ENCODE assay signal across 8 mouse cellular contexts in the genomic region with DNA sequence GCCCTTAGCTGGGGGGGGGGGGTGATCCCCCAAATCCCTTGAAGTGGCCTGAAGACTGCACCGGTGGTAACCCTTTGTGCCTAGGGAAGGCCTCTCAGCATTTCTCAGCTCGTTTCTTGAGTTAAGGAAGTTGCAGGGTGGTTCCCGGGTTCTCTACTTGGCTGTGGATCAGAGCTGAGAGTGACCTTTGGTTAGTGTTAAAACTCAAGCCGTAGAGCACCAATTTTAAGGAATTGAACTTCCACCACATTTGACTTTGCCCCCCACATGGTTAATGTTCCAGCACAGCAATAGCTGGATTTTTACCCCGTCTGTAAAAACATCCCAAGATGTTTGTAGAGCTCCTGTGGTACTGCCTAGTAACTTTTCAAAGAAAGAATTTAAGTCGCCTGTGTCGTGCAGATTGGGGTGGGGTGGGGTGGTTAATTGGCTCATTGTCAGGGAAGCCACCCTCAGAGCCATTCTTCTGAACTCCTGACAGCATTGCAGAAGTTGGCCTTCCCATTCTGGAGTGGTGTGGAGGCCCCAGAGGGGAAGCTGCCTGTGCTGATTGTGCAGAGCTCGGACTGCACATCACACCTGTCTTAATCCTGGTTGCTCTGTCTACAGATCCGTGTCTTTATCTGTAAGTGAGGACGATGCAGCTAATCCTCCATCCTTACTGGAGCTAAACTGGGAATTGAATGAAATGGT. TPM values are rescaled to one million over a fixed set of nuclear protein-coding genes. Genes with fewer than 3 reads are reported as not detected.
DNase-seq lines count a peak whose midpoint lies in the region; ATAC-seq lines count a peak whose summit lies in the region.

No protein-coding gene starts in this region.

- H3K4me1 ChIP-seq in erythroblast, embryonic 14.5 days (ENCODE audit: control insufficient read depth): peaks cover 50% of the 10 kb centered on the region
- H3K4me1 ChIP-seq in embryonic facial prominence, embryonic 12.5 days: peaks cover 20% of the 10 kb centered on the region
- H3K4me1 ChIP-seq in midbrain, embryonic 11.5 days (ENCODE audit: control insufficient read depth, insufficient read depth, low read length): peaks cover 11% of the 10 kb centered on the region

- peak overlapping the region; percentile 88 for H3K4me3 ChIP-seq in erythroblast, embryonic 14.5 days (replicated peaks)
- H3K4me3 ChIP-seq in embryonic facial prominence, embryonic 12.5 days: peak overlapping the region; percentile 87
- peak overlapping the region; percentile 81 for H3K4me3 ChIP-seq in midbrain, embryonic 11.5 days (ENCODE audit: low read depth, low read length)

- peak; percentile 69 for DNase-seq in kidney, adult 18-20 months
- DNase-seq in midbrain, embryonic 11.5 days (ENCODE audit: low spot score, missing footprints): no peak
- DNase-seq in gastrocnemius, postnatal 10 days: no peak
- no peak for DNase-seq in c-Kit-positive CD71-positive TER-119-positive erythroid progenitor cells, embryonic 14.5 days (ENCODE audit: low spot score)
- no peak for DNase-seq in cerebellum, adult 8-10 months

- no peak for ATAC-seq in erythroblast, adult 5-6 weeks (replicated peaks; ENCODE audit: low FRiP score, poor library complexity, severe bottlenecking)
- ATAC-seq in embryonic facial prominence, embryonic 12.5 days (ENCODE audit: insufficient number of reproducible peaks, insufficient read depth, low FRiP score, low TSS enrichment): no peak
- no peak for ATAC-seq in midbrain, embryonic 11.5 days (ENCODE audit: low FRiP score)

- no peak overlapping the region for H3K27ac ChIP-seq in embryonic facial prominence, embryonic 12.5 days
- H3K27ac ChIP-seq in midbrain, embryonic 11.5 days (ENCODE audit: low read depth, low read length): no peak overlapping the region

- peak overlapping the region; percentile 86 for H3K9ac ChIP-seq in embryonic facial prominence, embryonic 12.5 days
- H3K9ac ChIP-seq in midbrain, embryonic 11.5 days (ENCODE audit: low read length): peak overlapping the region; percentile 80; the same call in 1 of the 2 replicates

- H3K4me2 ChIP-seq in embryonic facial prominence, embryonic 12.5 days (replicated peaks): peak overlapping the region; percentile 95
- peak overlapping the region; percentile 73 for H3K4me2 ChIP-seq in midbrain, embryonic 11.5 days

- H3K27me3 ChIP-seq in erythroblast, embryonic 14.5 days (ENCODE audit: control insufficient read depth): no peaks in the 10 kb centered on the region
- H3K27me3 ChIP-seq in embryonic facial prominence, embryonic 12.5 days: no peaks in the 10 kb centered on the region
- H3K27me3 ChIP-seq in midbrain, embryonic 11.5 days (ENCODE audit: control insufficient read depth, insufficient read depth, low read length): no peaks in the 10 kb centered on the region

- H3K36me3 ChIP-seq in erythroblast, embryonic 14.5 days (ENCODE audit: control insufficient read depth): peaks cover 15% of the 10 kb centered on the region
- H3K36me3 ChIP-seq in embryonic facial prominence, embryonic 12.5 days: peaks cover 25% of the 10 kb centered on the region
- H3K36me3 ChIP-seq in midbrain, embryonic 11.5 days (ENCODE audit: control insufficient read depth, insufficient read depth, low read length): no peaks in the 10 kb centered on the region

- WGBS in embryonic facial prominence, embryonic 12.5 days: 72% methylated on average over 10 of the region's 10 CpGs
- WGBS in midbrain, embryonic 11.5 days: 62% methylated on average over 10 of the region's 10 CpGs

- no peaks in the 10 kb centered on the region for H3K9me3 ChIP-seq in erythroblast, embryonic 14.5 days (ENCODE audit: control insufficient read depth, low read length)
- H3K9me3 ChIP-seq in embryonic facial prominence, embryonic 12.5 days: no peaks in the 10 kb centered on the region
- no peaks in the 10 kb centered on the region for H3K9me3 ChIP-seq in midbrain, embryonic 11.5 days (ENCODE audit: control insufficient read depth, low read length)

RNA-seq across cellular contexts. Expression of a gene that starts 1.5 kb away (rescaled TPM):
- polyA plus RNA-seq in erythroblast, embryonic 14.5 days (2012): 0.72 and 0.83 TPM in 2 replicates
- total RNA-seq in erythroblast, adult 5-6 weeks (2015; ENCODE audit: low replicate concordance): 20.0 and 20.3 TPM in 2 replicates
- total RNA-seq in erythroblast, adult 5-6 weeks (2017; ENCODE audit: low replicate concordance): 8.6 and 9.9 TPM in 2 replicates
- polyA plus RNA-seq in embryonic facial prominence, embryonic 12.5 days (2016; fragmentation: Nextera tagmentation; extraction: Ambion mirVana): 10.7 and 11.0 TPM in 2 replicates
- polyA plus RNA-seq in midbrain, embryonic 11.5 days (2014; fragmentation: Nextera tagmentation; extraction: Ambion mirVana): 12.1 and 13.3 TPM in 2 replicates
- total RNA-seq in gastrocnemius, postnatal 10 days (2021): 10 to 100 TPM; 14.0 to 18.0 TPM

RNA-seq across cellular contexts. Expression of a gene that starts 10.7 kb away (rescaled TPM):
- 1.7 and 2.4 TPM in 2 replicates for polyA plus RNA-seq in erythroblast, embryonic 14.5 days (2012)
- total RNA-seq in erythroblast, adult 5-6 weeks (2015; ENCODE audit: low replicate concordance): 10.2 and 10.4 TPM in 2 replicates
- 12.8 and 17.0 TPM in 2 replicates for total RNA-seq in erythroblast, adult 5-6 weeks (2017; ENCODE audit: low replicate concordance)
- 11.6 and 12.2 TPM in 2 replicates for polyA plus RNA-seq in embryonic facial prominence, embryonic 12.5 days (2016; fragmentation: Nextera tagmentation; extraction: Ambion mirVana)
- 5.1 and 6.0 TPM in 2 replicates for polyA plus RNA-seq in midbrain, embryonic 11.5 days (2014; fragmentation: Nextera tagmentation; extraction: Ambion mirVana)
- 10 to 100 TPM; 18.9 to 21.7 TPM for total RNA-seq in gastrocnemius, postnatal 10 days (2021)

RNA-seq across cellular contexts. Expression of a gene that starts 36.2 kb away (rescaled TPM):
- polyA plus RNA-seq in erythroblast, embryonic 14.5 days (2012): 0.45 and 0.55 TPM in 2 replicates
- 2.7 TPM in 1 of 2 replicates, not detected in the other for total RNA-seq in erythroblast, adult 5-6 weeks (2015; ENCODE audit: low replicate concordance)
- total RNA-seq in erythroblast, adult 5-6 weeks (2017; ENCODE audit: low replicate concordance): 2.2 and 3.0 TPM in 2 replicates
- polyA plus RNA-seq in embryonic facial prominence, embryonic 12.5 days (2016; fragmentation: Nextera tagmentation; extraction: Ambion mirVana): 18.5 TPM in 2 replicates
- 11.6 and 13.7 TPM in 2 replicates for polyA plus RNA-seq in midbrain, embryonic 11.5 days (2014; fragmentation: Nextera tagmentation; extraction: Ambion mirVana)
- total RNA-seq in gastrocnemius, postnatal 10 days (2021): 10 to 100 TPM; 31.1 to 36.6 TPM

RNA-seq across cellular contexts. Expression of a gene that starts 41.6 kb away (rescaled TPM):
- polyA plus RNA-seq in erythroblast, embryonic 14.5 days (2012): 1.6 and 2.8 TPM in 2 replicates
- 7.9 TPM in 1 of 2 replicates, not detected in the other for total RNA-seq in erythroblast, adult 5-6 weeks (2015; ENCODE audit: low replicate concordance)
- 0.85 and 2.9 TPM in 2 replicates for total RNA-seq in erythroblast, adult 5-6 weeks (2017; ENCODE audit: low replicate concordance)
- 26.8 and 27.7 TPM in 2 replicates for polyA plus RNA-seq in embryonic facial prominence, embryonic 12.5 days (2016; fragmentation: Nextera tagmentation; extraction: Ambion mirVana)
- 28.0 and 30.6 TPM in 2 replicates for polyA plus RNA-seq in midbrain, embryonic 11.5 days (2014; fragmentation: Nextera tagmentation; extraction: Ambion mirVana)
- 1 to 10 TPM; 3.4 to 4.2 TPM for total RNA-seq in gastrocnemius, postnatal 10 days (2021)

RNA-seq across cellular contexts. Expression of a gene that starts 43.2 kb away (rescaled TPM):
- polyA plus RNA-seq in erythroblast, embryonic 14.5 days (2012): 2.5 and 2.9 TPM in 2 replicates
- total RNA-seq in erythroblast, adult 5-6 weeks (2015; ENCODE audit: low replicate concordance): 0.58 and 6.7 TPM in 2 replicates
- total RNA-seq in erythroblast, adult 5-6 weeks (2017; ENCODE audit: low replicate concordance): 5.2 and 8.7 TPM in 2 replicates
- polyA plus RNA-seq in embryonic facial prominence, embryonic 12.5 days (2016; fragmentation: Nextera tagmentation; extraction: Ambion mirVana): 87.1 and 90.3 TPM in 2 replicates
- 65.0 and 69.8 TPM in 2 replicates for polyA plus RNA-seq in midbrain, embryonic 11.5 days (2014; fragmentation: Nextera tagmentation; extraction: Ambion mirVana)
- 1 to 10 TPM; 7.4 to 7.6 TPM for total RNA-seq in gastrocnemius, postnatal 10 days (2021)
